In the genomic region with DNA sequence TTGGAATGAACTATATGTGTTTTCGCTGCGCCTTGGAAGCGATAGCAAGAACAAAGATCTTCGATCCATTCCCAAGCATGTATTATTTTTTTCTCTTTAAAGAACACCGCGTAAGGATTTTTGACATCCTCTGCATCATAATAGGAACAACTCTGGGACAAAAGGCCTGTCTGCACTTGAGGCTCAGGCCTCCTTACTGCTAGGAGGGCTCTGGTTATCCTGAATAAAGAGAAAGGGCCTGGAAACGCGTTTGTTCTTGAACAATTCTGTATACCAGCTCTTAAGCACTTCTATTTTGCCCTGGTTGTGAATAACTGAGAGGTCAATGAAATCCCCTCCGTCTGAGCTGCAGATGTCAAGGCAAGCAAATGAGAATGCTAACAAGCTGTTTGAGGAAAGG, we compare ENCODE assay signal across 28 mouse cellular contexts. TPM values are rescaled to one million over a fixed set of nuclear protein-coding genes. Genes with fewer than 3 reads are reported as not detected.
DNase-seq lines count a peak whose midpoint lies in the region; ATAC-seq and TF ChIP-seq lines count a peak whose summit lies in the region.
"Had no signal": no experiment of that assay in that cellular context is flagged by ENCODE, and none has a peak within 500 bp of the region (broad histone marks: within the 10 kb centered on the region; RNA-seq: fewer than 3 reads in every experiment).

No protein-coding gene starts in this region.

- intact Hi-C loops in gastrocnemius, adult 2 months (cut with DNase I): no loop called here

- no peak for TF ChIP-seq CTCF in gastrocnemius, adult 2 months (IDR thresholded peaks at IDR 0.05)

- ATAC-seq in forebrain, embryonic 11.5 days (replicated peaks; ENCODE audit: low FRiP score): peak; percentile 44; the same call in 1 of the 2 replicates
- no peak for ATAC-seq in forebrain, embryonic 13.5 days
- peak; percentile 44; the same call in 1 of the 2 replicates for ATAC-seq in forebrain, embryonic 14.5 days
- no peak for ATAC-seq in midbrain, embryonic 14.5 days (ENCODE audit: low FRiP score, low TSS enrichment)
- ATAC-seq: CD4-positive, CD25-positive, alpha-beta regulatory T cell, adult 4 months; inflammation-experienced regulatory T-cells, adult 6 months; liver, postnatal 0 days had no signal

- H3K9me3 ChIP-seq in forebrain, embryonic 11.5 days (ENCODE audit: control insufficient read depth, low read length): no peaks in the 10 kb centered on the region
- no peaks in the 10 kb centered on the region for H3K9me3 ChIP-seq in forebrain, embryonic 13.5 days (replicated peaks)
- no peaks in the 10 kb centered on the region for H3K9me3 ChIP-seq in forebrain, embryonic 14.5 days (replicated peaks; ENCODE audit: control insufficient read depth, low read length)
- no peaks in the 10 kb centered on the region for H3K9me3 ChIP-seq in midbrain, embryonic 14.5 days (ENCODE audit: control insufficient read depth, low read length)
- H3K9me3 ChIP-seq: embryonic facial prominence, embryonic 13.5 days; hindbrain, embryonic 15.5 days; limb, embryonic 13.5 days had no signal

- H3K4me2 ChIP-seq in forebrain, embryonic 11.5 days (ENCODE audit: low read depth, low read length, severe bottlenecking): no peak overlapping the region
- H3K4me2 ChIP-seq in forebrain, embryonic 13.5 days: no peak overlapping the region
- no peak overlapping the region for H3K4me2 ChIP-seq in forebrain, embryonic 14.5 days (ENCODE audit: low read length)
- no peak overlapping the region for H3K4me2 ChIP-seq in midbrain, embryonic 14.5 days (ENCODE audit: low read length)
- H3K4me2 ChIP-seq: embryonic facial prominence, embryonic 13.5 days; hindbrain, embryonic 15.5 days; limb, embryonic 13.5 days; liver, embryonic 11.5 days had no signal

- no peak overlapping the region for H3K9ac ChIP-seq in forebrain, embryonic 11.5 days (ENCODE audit: low read length)
- H3K9ac ChIP-seq in forebrain, embryonic 13.5 days: no peak overlapping the region
- no peak overlapping the region for H3K9ac ChIP-seq in forebrain, embryonic 14.5 days (ENCODE audit: low read length)
- no peak overlapping the region for H3K9ac ChIP-seq in midbrain, embryonic 14.5 days (replicated peaks; ENCODE audit: low read length)
- H3K9ac ChIP-seq: embryonic facial prominence, embryonic 13.5 days; hindbrain, embryonic 15.5 days; limb, embryonic 13.5 days; liver, postnatal 0 days had no signal

- H3K4me3 ChIP-seq in forebrain, embryonic 11.5 days (ENCODE audit: low read depth, low read length): no peak overlapping the region
- no peak overlapping the region for H3K4me3 ChIP-seq in forebrain, embryonic 13.5 days
- no peak overlapping the region for H3K4me3 ChIP-seq in forebrain, embryonic 14.5 days (ENCODE audit: low read depth, low read length)
- H3K4me3 ChIP-seq in midbrain, embryonic 14.5 days (replicated peaks; ENCODE audit: low read depth, low read length): no peak overlapping the region
- H3K4me3 ChIP-seq in gastrocnemius, adult 2 months: no peak overlapping the region
- H3K4me3 ChIP-seq: embryonic facial prominence, embryonic 13.5 days; hindbrain, embryonic 15.5 days; layer of hippocampus, adult 2 months; limb, embryonic 13.5 days; megakaryocyte, embryonic 14.5 days had no signal

- H3K27ac ChIP-seq in forebrain, embryonic 11.5 days (ENCODE audit: low read depth, low read length): peak overlapping the region; percentile 47; the same call in 1 of the 2 replicates
- H3K27ac ChIP-seq in forebrain, embryonic 13.5 days: no peak overlapping the region
- no peak overlapping the region for H3K27ac ChIP-seq in forebrain, embryonic 14.5 days (ENCODE audit: low read depth, low read length)
- H3K27ac ChIP-seq in midbrain, embryonic 14.5 days (replicated peaks; ENCODE audit: low read depth, low read length): peak overlapping the region; percentile 1; the same call in 1 of the 2 replicates
- no peak overlapping the region for H3K27ac ChIP-seq in gastrocnemius, adult 2 months
- H3K27ac ChIP-seq: embryonic facial prominence, embryonic 13.5 days; hindbrain, embryonic 15.5 days; layer of hippocampus, adult 2 months; limb, embryonic 13.5 days had no signal

- H3K27me3 ChIP-seq in forebrain, embryonic 11.5 days (ENCODE audit: control insufficient read depth, insufficient read depth, low read length): no peaks in the 10 kb centered on the region
- no peaks in the 10 kb centered on the region for H3K27me3 ChIP-seq in forebrain, embryonic 13.5 days
- no peaks in the 10 kb centered on the region for H3K27me3 ChIP-seq in forebrain, embryonic 14.5 days (replicated peaks; ENCODE audit: control insufficient read depth, insufficient read depth, low read length)
- H3K27me3 ChIP-seq in midbrain, embryonic 14.5 days (ENCODE audit: control insufficient read depth, insufficient read depth, low read length): no peaks in the 10 kb centered on the region
- H3K27me3 ChIP-seq: embryonic facial prominence, embryonic 13.5 days; hindbrain, embryonic 15.5 days; limb, embryonic 13.5 days; megakaryocyte, embryonic 14.5 days had no signal

- 40% methylated on average over 9 of the region's 9 CpGs for WGBS in forebrain, embryonic 11.5 days
- 34% methylated on average over 9 of the region's 9 CpGs for WGBS in forebrain, embryonic 13.5 days
- WGBS in forebrain, embryonic 14.5 days: 37% methylated on average over 9 of the region's 9 CpGs
- 10% methylated on average over 9 of the region's 9 CpGs for WGBS in midbrain, embryonic 14.5 days

- H3K4me1 ChIP-seq in forebrain, embryonic 11.5 days (replicated peaks; ENCODE audit: control insufficient read depth, insufficient read depth, low read length): peaks cover 9% of the 10 kb centered on the region; the same call in 1 of the 2 replicates
- H3K4me1 ChIP-seq in forebrain, embryonic 13.5 days: peaks cover 10% of the 10 kb centered on the region; the same call in 1 of the 2 replicates
- no peaks in the 10 kb centered on the region for H3K4me1 ChIP-seq in forebrain, embryonic 14.5 days (ENCODE audit: control insufficient read depth, insufficient read depth, low read length)
- no peaks in the 10 kb centered on the region for H3K4me1 ChIP-seq in midbrain, embryonic 14.5 days (ENCODE audit: control insufficient read depth, insufficient read depth, low read length)
- H3K4me1 ChIP-seq: hindbrain, embryonic 15.5 days; limb, embryonic 13.5 days; megakaryocyte, embryonic 14.5 days had no signal

- DNase-seq in forebrain, embryonic 11.5 days (ENCODE audit: low spot score): no peak
- DNase-seq in ZHBTc4 (ENCODE audit: low read depth, low spot score): peak; percentile 1
- DNase-seq in forebrain, embryonic 14.5 days (ENCODE audit: low spot score): peak; percentile 32
- peak; percentile 43 for DNase-seq in midbrain, embryonic 14.5 days
- DNase-seq in gastrocnemius, adult 2 months: no peak
- no peak for DNase-seq in layer of hippocampus, adult 9-10 months (ENCODE audit: low spot score)
- DNase-seq: adrenal gland, postnatal 25 days; cerebellum, adult 2 months; cerebellum, postnatal 14 days; gastrocnemius, postnatal 14 days; heart, postnatal 14 days; kidney, adult 11 months; kidney, postnatal 25 days; liver, postnatal 0 days; lung, postnatal 4 days; right cerebral cortex, adult 18-20 months; spleen, adult 18-20 months; thymus, postnatal 14 days had no signal

- no peaks in the 10 kb centered on the region for H3K36me3 ChIP-seq in forebrain, embryonic 11.5 days (ENCODE audit: control insufficient read depth, insufficient read depth, low read length)
- no peaks in the 10 kb centered on the region for H3K36me3 ChIP-seq in forebrain, embryonic 13.5 days (ENCODE audit: poor library complexity, severe bottlenecking)
- no peaks in the 10 kb centered on the region for H3K36me3 ChIP-seq in forebrain, embryonic 14.5 days (ENCODE audit: control insufficient read depth, insufficient read depth, low read length)
- H3K36me3 ChIP-seq in midbrain, embryonic 14.5 days (ENCODE audit: control insufficient read depth, insufficient read depth, low read length): no peaks in the 10 kb centered on the region
- H3K36me3 ChIP-seq: embryonic facial prominence, embryonic 13.5 days; hindbrain, embryonic 15.5 days; limb, embryonic 13.5 days had no signal

RNA-seq across cellular contexts. Expression of a gene that starts 19.7 kb away (rescaled TPM):
- polyA plus RNA-seq in forebrain, embryonic 11.5 days (2014; fragmentation: Nextera tagmentation; extraction: Ambion mirVana): 3.1 and 5.1 TPM in 2 replicates
- 12.7 and 18.0 TPM in 2 replicates for polyA plus RNA-seq in forebrain, embryonic 13.5 days (2015; fragmentation: Nextera tagmentation; extraction: Ambion mirVana)
- 21.9 and 27.8 TPM in 2 replicates for polyA plus RNA-seq in forebrain, embryonic 14.5 days (2014; fragmentation: Nextera tagmentation; extraction: Ambion mirVana)
- polyA plus RNA-seq in midbrain, embryonic 14.5 days (2014; fragmentation: Nextera tagmentation; extraction: Ambion mirVana): 63.4 and 67.9 TPM in 2 replicates
- not detected for total RNA-seq in gastrocnemius, adult 2 months (2021)
- total RNA-seq: neutrophil, adult 5-6 weeks had no signal
- polyA plus RNA-seq: CD4-positive, CD25-positive, alpha-beta regulatory T cell, adult 4 months; inflammation-experienced regulatory T-cells, adult 6 months had no signal

Comparison
In these comparisons a context has a peak if more than half of its experiments do, and no peak if none do; other contexts are left out.
1. ATAC-seq: peak in forebrain, embryonic 11.5 days (single experiment) and forebrain, embryonic 14.5 days (single experiment); none in forebrain, embryonic 13.5 days (single experiment) and midbrain, embryonic 14.5 days (single experiment).
2. DNase-seq: peak in ZHBTc4 (single experiment), forebrain, embryonic 14.5 days (single experiment) and midbrain, embryonic 14.5 days (single experiment); none in forebrain, embryonic 11.5 days (single experiment), gastrocnemius, adult 2 months (single experiment) and layer of hippocampus, adult 9-10 months (single experiment).
3. H3K27ac ChIP-seq: peak in forebrain, embryonic 11.5 days (single experiment) and midbrain, embryonic 14.5 days (single experiment); none in forebrain, embryonic 13.5 days (single experiment), forebrain, embryonic 14.5 days (single experiment) and gastrocnemius, adult 2 months (single experiment).